Mouse (Mus musculus): ENCODE measurements around the gene Gm17455. TPM values are rescaled to one million over a fixed set of nuclear protein-coding genes. Genes with fewer than 3 reads are reported as not detected.

The Gm17455 gene
- polyA plus RNA-seq, 1 experiment from 2014 or later = 1.5 TPM

DNA sequence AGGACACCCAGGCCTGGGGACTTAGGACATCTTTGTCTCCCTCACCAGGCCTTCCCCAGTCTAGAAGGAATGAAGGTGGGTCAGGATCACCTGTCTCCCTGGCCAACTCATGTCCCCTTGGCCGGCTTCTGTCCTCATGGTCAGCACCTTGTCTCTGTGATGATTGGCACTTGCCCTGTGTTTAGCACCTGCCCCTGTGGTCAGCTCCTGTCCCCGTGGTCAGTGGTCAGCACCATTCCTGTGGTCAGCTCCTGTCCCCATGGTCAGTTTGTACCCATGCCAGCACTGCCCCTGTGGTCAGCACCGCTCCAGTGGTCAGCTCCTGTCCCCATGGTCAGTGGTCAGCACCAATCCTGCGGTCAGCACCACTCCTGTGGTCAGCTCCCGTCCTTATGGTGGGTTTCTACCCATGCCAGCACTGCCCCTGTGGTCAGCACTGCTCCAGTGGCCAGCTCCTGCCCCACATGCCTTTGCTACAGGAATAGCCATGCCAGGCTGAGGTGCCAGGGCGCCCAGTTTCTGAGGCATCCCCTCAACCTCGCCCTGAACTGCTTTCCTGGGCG lies 45.6 kb downstream of the Gm17455 start:
- no peaks in the 10 kb centered on the region for H3K4me1 ChIP-seq (ENCODE audit: control insufficient read depth, insufficient read depth, low read length)
- no peak overlapping the region for H3K4me2 ChIP-seq (ENCODE audit: low read depth, severe bottlenecking)
- 66% methylated on average over 8 of the region's 8 CpGs for WGBS
- no peak overlapping the region for H3K9ac ChIP-seq (ENCODE audit: low read length)
- no peaks in the 10 kb centered on the region for H3K27me3 ChIP-seq (ENCODE audit: control insufficient read depth, insufficient read depth, low read length)
- no peak for ATAC-seq (ENCODE audit: insufficient number of reproducible peaks, low FRiP score, low TSS enrichment, low read depth)
- H3K9me3 ChIP-seq (ENCODE audit: control insufficient read depth, low read length) = no peaks in the 10 kb centered on the region
- DNase-seq (ENCODE audit: low spot score) = peak; percentile 84
- no peaks in the 10 kb centered on the region for H3K36me3 ChIP-seq (ENCODE audit: control insufficient read depth, insufficient read depth, low read length)
- no peak overlapping the region for H3K27ac ChIP-seq (replicated peaks; ENCODE audit: low read depth, low read length)
- no peak overlapping the region for H3K4me3 ChIP-seq (ENCODE audit: low read depth, low read length)

DNA sequence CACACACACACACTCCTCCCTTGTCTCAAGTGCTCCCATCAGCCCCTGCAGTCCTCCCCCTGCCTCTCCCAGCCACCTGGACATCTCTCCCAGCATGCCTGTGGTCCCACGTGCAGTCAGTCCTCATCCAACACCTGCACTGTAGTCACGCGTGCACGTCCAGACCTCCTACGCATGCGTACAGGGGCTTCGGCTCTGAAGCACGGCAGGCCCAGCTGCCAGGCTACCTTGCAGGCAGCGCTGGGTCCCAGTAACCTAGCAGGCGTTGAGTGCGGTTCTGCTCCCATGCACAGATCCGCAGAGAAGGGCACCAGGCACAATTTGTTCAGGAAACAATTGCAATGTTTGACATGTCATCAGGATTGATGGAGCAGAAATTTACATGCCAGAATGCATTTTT lies 47.7 kb downstream of the Gm17455 start:
- no peak for ATAC-seq (ENCODE audit: insufficient number of reproducible peaks, low FRiP score, low TSS enrichment, low read depth)
- H3K9me3 ChIP-seq (ENCODE audit: control insufficient read depth, low read length) = no peaks in the 10 kb centered on the region
- WGBS = 90% methylated on average over 12 of the region's 12 CpGs

More for the DNA sequence above, 47.7 kb downstream of the Gm17455 start:
- Histone ChIP-seq H3K36me3 (ENCODE audit: control insufficient read depth, insufficient read depth, low read length) (no peaks in the 10 kb centered on the region), H3K4me2 (ENCODE audit: low read depth, severe bottlenecking) (no peak overlapping the region), H3K4me3 (ENCODE audit: low read depth, low read length) (no peak overlapping the region), H3K27me3 (ENCODE audit: control insufficient read depth, insufficient read depth, low read length) (no peaks in the 10 kb centered on the region), H3K27ac (replicated peaks; ENCODE audit: low read depth, low read length) (no peak overlapping the region), H3K4me1 (ENCODE audit: control insufficient read depth, insufficient read depth, low read length) (no peaks in the 10 kb centered on the region), H3K9ac (ENCODE audit: low read length) (no peak overlapping the region)
- DNase-seq (ENCODE audit: low spot score) = no peak

Other genes starting within 250 kb of the Gm17455 start
- gene Chst3, start 180.5 kb upstream of the Gm17455 start, polyA plus RNA-seq (2014; fragmentation: Nextera tagmentation; extraction: Ambion mirVana) = 1.3 and 2.0 TPM in 2 replicates
- gene Psap, start 122.1 kb upstream of the Gm17455 start, polyA plus RNA-seq (2014; fragmentation: Nextera tagmentation; extraction: Ambion mirVana) = 50.6 and 54.8 TPM in 2 replicates
- 1.3 and 2.4 TPM in 2 replicates for gene Vsir, start 52.9 kb upstream of the Gm17455 start, polyA plus RNA-seq (2014; fragmentation: Nextera tagmentation; extraction: Ambion mirVana)

Measured in limb, embryonic 11.5 days (tissue).